Mouse (Mus musculus) thymus, postnatal 10 days (tissue): Measurements from ENCODE around the gene Galnt12.

Experiments
- DNase-seq, 2 experiments: peaks; one replicate each; pipeline ENCODE4 v3.0.0; 2021; ENCODE audit warnings: low spot score in 2 of 2

Gene Galnt12

DNA sequence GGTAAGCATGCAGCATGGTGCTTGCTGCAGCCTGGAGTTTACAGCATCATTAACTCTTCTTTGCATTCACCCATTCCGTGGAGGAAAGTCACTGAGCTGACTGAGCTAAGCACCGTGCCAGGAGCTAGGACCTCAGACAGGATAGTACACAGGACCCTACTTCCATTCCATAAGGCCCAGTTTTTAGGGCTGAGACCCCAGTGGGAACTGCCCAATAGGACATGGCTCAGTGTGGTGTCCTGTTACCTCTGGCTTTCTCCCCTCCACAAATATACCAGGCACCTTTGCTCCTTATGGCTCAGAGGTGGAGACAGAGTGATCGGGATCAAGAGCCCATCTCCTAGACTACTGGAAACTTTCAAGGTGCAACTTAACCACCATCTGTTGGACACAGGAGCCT lies 59.1 kb downstream of the Galnt12 start:
- no peak for DNase-seq

GRCm38 (mm10) chr4:47151553-47152183 lies 60.0 kb downstream of the Galnt12 start:
- DNase-seq = no peak

DNA sequence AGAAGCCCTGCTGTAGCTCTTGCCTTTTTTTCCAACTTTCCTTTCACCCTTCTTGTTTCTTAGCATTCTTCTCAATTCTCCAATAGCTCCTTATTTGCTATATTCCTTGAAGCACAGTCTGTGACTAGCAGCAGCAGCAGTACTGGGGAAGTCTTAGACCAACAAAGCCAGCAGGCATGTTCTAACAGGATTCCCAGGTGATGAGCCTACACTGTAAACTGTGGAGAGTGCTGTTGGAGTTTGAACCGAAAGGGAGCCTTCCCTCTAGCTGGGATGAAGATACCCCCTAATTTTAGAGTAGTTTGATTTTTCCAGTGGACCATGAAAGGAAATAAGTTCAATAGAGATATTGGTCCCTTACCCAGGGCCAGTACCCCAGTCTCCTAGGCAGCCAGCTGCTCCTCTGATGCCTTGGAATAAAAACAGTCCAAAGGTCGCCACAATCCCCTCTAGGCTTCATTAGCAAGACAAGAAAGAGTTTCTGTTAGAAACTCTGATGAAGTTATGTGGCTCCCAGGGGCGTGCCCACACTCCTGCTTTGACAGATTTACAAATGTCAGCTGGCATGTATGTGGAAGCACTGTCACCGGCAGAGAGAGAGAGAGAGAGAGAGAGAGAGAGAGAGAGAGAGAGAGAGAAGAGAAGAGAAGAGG lies 69.5 kb downstream of the Galnt12 start:
- no peak for DNase-seq

DNA sequence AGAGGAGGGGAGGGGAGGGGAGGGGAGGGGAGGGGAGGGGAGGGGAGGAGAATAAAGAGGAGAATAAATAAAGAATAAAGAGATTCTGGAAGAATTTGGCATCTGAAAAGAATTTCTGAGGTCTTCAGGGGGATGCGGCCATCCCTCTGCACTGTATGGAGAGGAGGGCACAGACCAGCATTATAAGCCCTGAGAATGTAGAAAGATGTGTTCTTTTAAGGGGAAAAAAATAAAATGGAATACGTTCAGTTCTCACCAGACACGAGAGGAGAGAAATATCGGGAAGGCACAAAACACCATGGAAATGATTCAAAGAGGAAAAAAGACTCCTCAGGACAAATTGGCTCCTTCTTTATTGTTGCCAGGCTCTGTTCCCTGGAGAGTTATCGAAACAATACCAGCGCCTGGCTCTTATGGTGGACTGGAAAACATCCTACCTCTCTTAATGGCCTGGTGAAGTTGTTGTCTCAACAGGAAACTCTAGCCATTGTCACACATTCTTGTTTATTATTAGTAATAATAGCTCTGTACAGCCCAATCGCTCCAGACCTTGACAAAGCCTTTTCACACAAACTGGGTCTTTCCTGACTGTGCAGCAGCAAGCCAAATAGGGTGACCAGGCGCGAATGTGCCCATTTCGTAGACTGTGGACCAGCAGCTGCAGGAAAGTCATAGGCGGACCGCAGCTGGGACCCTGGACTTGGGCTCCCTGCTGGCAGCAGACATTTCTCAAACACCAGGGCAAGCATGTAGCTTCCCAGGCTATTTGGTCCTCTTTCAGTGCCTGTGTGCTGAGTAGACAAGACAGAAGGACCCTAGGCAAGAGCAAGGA lies 70.3 kb downstream of the Galnt12 start:
- DNase-seq = no peak

DNA sequence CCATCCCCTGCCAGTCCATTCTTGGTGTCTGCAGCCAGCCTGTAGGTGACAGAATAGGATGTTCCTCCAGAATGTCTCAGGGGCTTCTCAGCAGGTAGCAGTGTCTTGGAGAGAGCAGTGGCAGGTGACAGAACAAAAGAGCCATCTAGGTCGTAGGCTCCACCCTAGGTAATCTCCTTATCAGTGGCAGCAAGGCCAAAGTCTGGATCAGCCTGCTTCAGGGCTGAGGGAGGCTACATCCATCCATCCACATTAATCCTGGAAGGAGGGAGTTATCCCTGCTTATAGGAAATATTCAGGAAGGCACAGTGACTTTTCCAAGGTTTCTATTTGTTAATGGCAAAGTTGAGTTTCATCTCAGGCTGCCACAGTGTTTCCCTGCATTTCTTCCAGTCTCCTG lies 80.6 kb downstream of the Galnt12 start:
- DNase-seq = no peak
